Mouse (Mus musculus) A20 (cell line): ENCODE data around the gene Smagp.

Experiments used
- DNase-seq: peaks from one replicate; pipeline ENCODE4 v3.0.0-alpha.2; 2011; ENCODE audit warnings: low read depth, low spot score

Gene Smagp

GRCm38 (mm10) chr15:100636700-100637501 is at the start of gene Smagp:
Gene Smagp, minus strand, starts transcription at chr15:100636940.
- peak; percentile 78 for DNase-seq

- DNase-seq, result no peak
Measured at GRCm38 (mm10) chr15:100686434-100686833, 49.7 kb upstream of the Smagp start.

- DNase-seq, result no peak
Measured at GRCm38 (mm10) chr15:100685849-100686248, 49.1 kb upstream of the Smagp start.

GRCm38 (mm10) chr15:100685255-100685654 is 48.5 kb upstream of the Smagp start:
- DNase-seq, result no peak

GRCm38 (mm10) chr15:100684450-100684849 is 47.7 kb upstream of the Smagp start:
- DNase-seq, result no peak

GRCm38 (mm10) chr15:100683041-100683440 is 46.3 kb upstream of the Smagp start:
- peak; percentile 85 for DNase-seq

- DNase-seq, result no peak
Measured at GRCm38 (mm10) chr15:100681770-100682169, 45.0 kb upstream of the Smagp start.

- no peak for DNase-seq
Measured at GRCm38 (mm10) chr15:100680381-100680780, 43.6 kb upstream of the Smagp start.

- DNase-seq, result no peak
Measured at GRCm38 (mm10) chr15:100679005-100679404, 42.3 kb upstream of the Smagp start.

- DNase-seq, result no peak
Measured at GRCm38 (mm10) chr15:100678581-100678980, 41.8 kb upstream of the Smagp start.

- no peak for DNase-seq
Measured at GRCm38 (mm10) chr15:100677675-100678074, 40.9 kb upstream of the Smagp start.

- DNase-seq, result peak; percentile 56
Measured at GRCm38 (mm10) chr15:100676521-100676920, 39.8 kb upstream of the Smagp start.

- no peak for DNase-seq
Measured at GRCm38 (mm10) chr15:100675486-100675885, 38.7 kb upstream of the Smagp start.

- no peak for DNase-seq
Measured at GRCm38 (mm10) chr15:100674566-100674965, 37.8 kb upstream of the Smagp start.

GRCm38 (mm10) chr15:100673585-100674391 is 37.0 kb upstream of the Smagp start:
- DNase-seq, result peak; percentile 74

GRCm38 (mm10) chr15:100670833-100671232 is 34.1 kb upstream of the Smagp start:
- DNase-seq, result no peak

GRCm38 (mm10) chr15:100670004-100670403 is 33.3 kb upstream of the Smagp start:
- no peak for DNase-seq

GRCm38 (mm10) chr15:100669337-100669736 is 32.6 kb upstream of the Smagp start, which contains the start of gene Bin2:
Gene Bin2, minus strand, starts transcription at chr15:100669553.
- DNase-seq, result peak; percentile 93

- DNase-seq, result peak; percentile 32
Measured at GRCm38 (mm10) chr15:100667871-100668545, 31.3 kb upstream of the Smagp start.

GRCm38 (mm10) chr15:100667420-100667819 is 30.7 kb upstream of the Smagp start:
- DNase-seq, result no peak

GRCm38 (mm10) chr15:100666851-100667250 is 30.1 kb upstream of the Smagp start:
- peak; percentile 14 for DNase-seq

- DNase-seq, result peak; percentile 57
Measured at GRCm38 (mm10) chr15:100666219-100666696, 29.5 kb upstream of the Smagp start.
